Mouse (Mus musculus): ENCODE data around the gene BC030499. TPM values are rescaled to one million over a fixed set of nuclear protein-coding genes. Genes with fewer than 3 reads are reported as not detected.

Gene BC030499
- polyA plus RNA-seq (2015; fragmentation: Nextera tagmentation; extraction: Ambion mirVana) = 0.19 and 0.25 TPM in 2 replicates

DNA sequence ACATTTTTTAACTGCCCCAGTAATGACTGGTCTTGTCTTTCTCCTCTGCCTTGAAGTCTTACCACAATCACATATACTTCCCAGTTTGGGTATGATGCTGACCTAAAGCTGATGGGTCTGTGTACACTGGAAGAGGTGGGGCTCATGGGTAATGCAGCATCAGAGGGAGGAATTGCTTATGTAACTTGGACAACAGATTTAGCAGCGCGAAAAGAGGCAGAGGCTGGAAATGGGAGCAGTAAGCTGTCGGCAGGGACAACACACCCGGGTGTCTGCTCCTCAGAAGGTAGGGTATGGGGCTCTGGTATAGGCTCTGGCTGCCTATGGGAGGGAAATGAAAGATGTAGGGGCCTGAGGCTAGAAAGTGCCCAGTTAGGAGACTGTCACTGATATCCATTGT, at the start of gene BC030499:
Gene BC030499, plus strand, starts transcription at position 188 of the 400 bp plus-strand sequence.
- no peak within 1 kb of the TSS for H3K9ac ChIP-seq
- no peaks in the 10 kb centered on the region for H3K9me3 ChIP-seq
- H3K4me3 ChIP-seq = no peak within 1 kb of the TSS
- WGBS = 91% methylated on average over 4 of the region's 4 CpGs
- no peak for ATAC-seq (ENCODE audit: low read depth)
- H3K36me3 ChIP-seq = peaks cover 80% of the 10 kb centered on the region
- no peaks in the 10 kb centered on the region for H3K4me1 ChIP-seq (replicated peaks)
- no peak within 1 kb of the TSS for H3K4me2 ChIP-seq
- no peaks in the 10 kb centered on the region for H3K27me3 ChIP-seq
- no peak within 1 kb of the TSS for H3K27ac ChIP-seq (replicated peaks)

DNA sequence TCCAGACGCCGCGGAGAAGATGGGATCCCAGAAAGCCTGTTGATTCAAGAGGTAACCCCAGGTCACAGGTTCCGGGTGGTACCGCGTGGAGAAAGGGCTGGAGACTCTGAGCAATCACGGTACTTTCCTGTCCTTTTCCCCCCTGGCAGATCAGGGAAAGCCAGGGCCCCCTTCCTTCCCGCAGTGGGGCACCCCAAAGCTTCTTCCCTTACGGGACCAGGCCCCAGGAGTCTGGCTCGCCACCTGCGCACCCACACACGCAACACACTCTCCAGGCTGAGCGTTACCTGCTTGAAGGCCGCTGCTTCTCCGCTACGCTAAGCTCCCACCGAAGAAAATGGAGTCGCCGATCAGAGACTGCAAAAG, 45.4 kb upstream of the BC030499 start:
- no peak for ATAC-seq (ENCODE audit: low read depth)
- H3K4me1 ChIP-seq (replicated peaks) = peaks cover 70% of the 10 kb centered on the region

DNA sequence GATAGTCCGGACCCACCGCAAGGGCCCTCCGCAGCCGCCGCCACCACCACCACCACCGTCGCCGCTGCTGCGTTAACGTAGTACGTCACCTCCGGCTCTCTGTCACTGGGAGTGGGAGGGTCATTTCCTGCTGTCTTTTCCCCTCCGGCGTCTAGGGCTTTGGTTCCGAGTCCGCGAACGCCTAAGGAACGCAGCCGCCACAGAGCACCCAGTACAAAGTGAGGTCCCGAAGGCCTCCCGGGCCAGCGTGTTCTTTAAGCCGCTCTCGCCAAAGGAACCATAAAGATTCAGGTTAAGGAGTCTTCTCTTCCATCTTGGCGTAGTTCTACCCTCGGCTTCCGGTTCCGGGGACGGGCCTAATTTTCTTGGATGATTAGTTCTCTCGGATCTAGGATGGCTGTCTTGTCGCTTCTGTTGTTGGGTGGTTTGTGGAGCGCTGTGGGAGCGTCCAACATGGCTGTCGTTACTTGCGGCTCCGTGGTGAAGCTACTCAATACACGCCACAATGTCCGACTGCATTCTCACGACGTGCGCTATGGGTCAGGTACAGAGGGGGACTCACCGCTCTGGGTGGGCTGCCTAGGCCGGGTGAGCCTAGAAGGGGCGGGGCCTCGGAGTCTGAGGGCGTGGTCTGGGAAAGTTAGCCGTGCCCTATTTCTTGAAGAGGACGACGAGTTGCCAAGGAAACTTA, 44.9 kb upstream of the BC030499 start, which contains the start of the genes Sdf2 and Supt6:
Gene Sdf2, plus strand, starts transcription at position 120 of the 691 bp plus-strand sequence.
Gene Supt6, minus strand, starts transcription at position 361 of the 691 bp plus-strand sequence.
- 0% methylated on average over 50 of the region's 50 CpGs for WGBS
- Histone ChIP-seq H3K9ac (peak within 1 kb of the TSS; percentile 95), H3K9me3 (no peaks in the 10 kb centered on the region), H3K27ac (replicated peaks) (peak within 1 kb of the TSS; percentile 95), H3K4me2 (peak within 1 kb of the TSS; percentile 91), H3K4me3 (peak within 1 kb of the TSS; percentile 97), H3K4me1 (replicated peaks) (peaks cover 65% of the 10 kb centered on the region), H3K36me3 (peaks cover 9% of the 10 kb centered on the region), H3K27me3 (no peaks in the 10 kb centered on the region)
- peak; percentile 95 for ATAC-seq (ENCODE audit: low read depth)

More for the DNA sequence above, 45.4 kb upstream of the BC030499 start:
- peak overlapping the region; percentile 97 for H3K4me3 ChIP-seq
- H3K9ac ChIP-seq = peak overlapping the region; percentile 95
- H3K27me3 ChIP-seq = no peaks in the 10 kb centered on the region
- H3K36me3 ChIP-seq = peaks cover 10% of the 10 kb centered on the region
- WGBS = under 1% methylated on average over 19 of the region's 19 CpGs
- peak overlapping the region; percentile 95 for H3K27ac ChIP-seq (replicated peaks)
- no peaks in the 10 kb centered on the region for H3K9me3 ChIP-seq
- peak overlapping the region; percentile 91 for H3K4me2 ChIP-seq

DNA sequence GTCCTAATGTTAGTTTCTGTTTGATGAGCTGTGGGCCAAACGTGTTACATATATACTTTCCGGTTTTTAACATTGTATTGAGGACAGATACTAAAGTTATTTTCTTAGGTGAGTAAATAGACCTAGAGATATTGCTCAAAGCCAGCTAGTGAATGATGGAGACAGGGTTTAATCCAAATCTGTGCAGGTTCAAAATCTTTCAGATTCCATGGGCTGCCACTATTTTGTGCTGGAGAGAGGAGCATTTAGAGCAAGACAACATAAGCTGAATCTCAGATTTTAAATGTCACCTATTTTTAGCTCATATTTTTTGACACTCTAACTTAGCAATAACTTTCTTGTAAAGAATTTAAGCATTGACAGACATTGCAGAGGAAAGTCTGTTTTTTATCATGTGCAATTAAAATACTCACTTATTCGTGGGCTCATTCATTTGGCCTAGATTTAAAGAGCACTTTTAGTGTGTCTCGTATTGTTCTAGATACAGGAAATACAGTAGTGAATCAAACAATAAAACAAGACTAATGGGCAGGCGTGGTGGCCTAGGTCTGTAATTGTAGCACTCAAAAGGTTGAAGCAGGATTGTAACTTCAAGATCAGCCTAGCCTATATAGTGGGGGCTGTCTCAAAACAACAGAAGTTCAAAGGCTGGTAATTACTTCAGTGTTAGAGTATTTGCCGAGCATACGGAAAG, 44.2 kb upstream of the BC030499 start:
- WGBS = 52% methylated on average over 7 of the region's 7 CpGs
- Histone ChIP-seq H3K4me1 (replicated peaks) (peaks cover 65% of the 10 kb centered on the region), H3K4me3 (peak overlapping the region; percentile 97), H3K9me3 (no peaks in the 10 kb centered on the region), H3K36me3 (peaks cover 13% of the 10 kb centered on the region), H3K9ac (peak overlapping the region; percentile 95), H3K4me2 (peak overlapping the region; percentile 91), H3K27ac (replicated peaks) (peak overlapping the region; percentile 95; the same call in 1 of the 2 replicates), H3K27me3 (no peaks in the 10 kb centered on the region)
- ATAC-seq (ENCODE audit: low read depth) = no peak

DNA sequence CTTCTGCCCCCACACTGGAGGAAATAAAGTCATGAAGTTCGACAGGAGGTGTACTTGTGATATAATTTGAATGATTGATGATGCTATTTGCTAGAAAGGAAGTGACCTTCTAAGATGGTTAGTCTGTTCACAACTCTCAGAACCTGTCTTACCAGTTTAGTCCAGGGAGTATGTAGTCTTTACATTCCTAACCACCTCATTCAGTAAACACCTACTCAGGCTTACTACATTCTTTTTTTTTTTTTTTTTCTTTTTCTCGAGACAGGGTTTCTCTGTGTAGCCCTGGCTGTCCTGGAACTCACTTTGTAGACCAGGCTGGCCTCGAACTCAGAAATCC, 43.7 kb upstream of the BC030499 start:
- Histone ChIP-seq H3K27me3 (no peaks in the 10 kb centered on the region), H3K9ac (0 out of 2 replicates have a peak overlapping the region, but pooled peaks have one; percentile 6), H3K4me1 (replicated peaks) (peaks cover 62% of the 10 kb centered on the region), H3K4me3 (peak overlapping the region; percentile 97; the same call in 1 of the 2 replicates), H3K36me3 (peaks cover 19% of the 10 kb centered on the region), H3K27ac (replicated peaks) (no peak overlapping the region), H3K4me2 (peak overlapping the region; percentile 91), H3K9me3 (no peaks in the 10 kb centered on the region)
- ATAC-seq (ENCODE audit: low read depth) = no peak
- 78% methylated on average over 3 of the region's 3 CpGs for WGBS

DNA sequence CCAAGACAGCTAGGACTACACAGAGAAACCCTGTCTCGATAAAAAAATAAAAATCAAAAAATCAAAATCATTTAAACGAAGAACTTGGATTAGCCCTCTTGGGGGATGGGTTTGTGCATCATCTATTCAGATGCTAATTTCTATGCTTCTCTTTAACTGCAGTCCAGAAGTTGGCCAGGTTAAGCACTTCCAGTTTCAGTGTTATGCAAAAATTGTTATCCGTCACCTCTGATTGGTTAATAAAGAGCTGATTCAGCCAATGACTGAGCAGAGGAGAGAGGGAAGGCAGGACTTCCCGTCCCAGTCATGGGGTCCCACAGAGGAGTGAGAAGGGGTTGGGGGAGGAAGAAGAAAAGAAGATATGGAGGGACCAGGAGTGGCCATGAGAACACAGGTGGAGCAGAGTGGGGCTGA, 42.9 kb upstream of the BC030499 start:
- Histone ChIP-seq H3K4me3 (no peak overlapping the region), H3K9ac (no peak overlapping the region), H3K4me2 (peak overlapping the region; percentile 27), H3K4me1 (replicated peaks) (peaks cover 55% of the 10 kb centered on the region), H3K27me3 (no peaks in the 10 kb centered on the region), H3K27ac (replicated peaks) (no peak overlapping the region), H3K36me3 (peaks cover 25% of the 10 kb centered on the region), H3K9me3 (no peaks in the 10 kb centered on the region)
- 53% methylated on average over 4 of the region's 4 CpGs for WGBS
- ATAC-seq (ENCODE audit: low read depth) = no peak

DNA sequence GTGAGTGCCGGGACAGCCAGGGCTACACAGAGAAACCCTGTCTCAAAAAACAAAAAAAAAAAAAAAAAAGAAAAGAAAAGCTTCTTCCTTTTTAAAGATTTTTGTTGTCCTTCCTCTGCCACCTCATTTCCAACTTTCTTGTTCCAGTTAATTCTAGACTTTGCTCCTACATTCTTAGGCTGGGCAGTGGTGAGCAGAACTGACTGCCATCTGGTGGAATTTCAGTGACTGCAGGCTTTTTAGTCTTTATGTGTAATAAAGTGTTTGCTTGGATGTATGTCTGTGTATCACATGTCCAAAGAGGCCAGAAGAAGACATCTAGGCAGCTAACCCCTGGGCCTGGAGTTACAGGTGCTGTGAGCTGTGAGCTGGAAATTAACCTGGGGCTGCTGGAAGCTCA, 34.0 kb upstream of the BC030499 start:
- Histone ChIP-seq H3K27me3 (peaks cover 18% of the 10 kb centered on the region), H3K36me3 (peaks cover 35% of the 10 kb centered on the region), H3K9me3 (no peaks in the 10 kb centered on the region), H3K4me3 (no peak overlapping the region), H3K27ac (replicated peaks) (no peak overlapping the region), H3K4me1 (replicated peaks) (no peaks in the 10 kb centered on the region), H3K4me2 (no peak overlapping the region), H3K9ac (no peak overlapping the region)
- 100% methylated on average over 1 of the region's 1 CpGs for WGBS
- ATAC-seq (ENCODE audit: low read depth) = no peak

DNA sequence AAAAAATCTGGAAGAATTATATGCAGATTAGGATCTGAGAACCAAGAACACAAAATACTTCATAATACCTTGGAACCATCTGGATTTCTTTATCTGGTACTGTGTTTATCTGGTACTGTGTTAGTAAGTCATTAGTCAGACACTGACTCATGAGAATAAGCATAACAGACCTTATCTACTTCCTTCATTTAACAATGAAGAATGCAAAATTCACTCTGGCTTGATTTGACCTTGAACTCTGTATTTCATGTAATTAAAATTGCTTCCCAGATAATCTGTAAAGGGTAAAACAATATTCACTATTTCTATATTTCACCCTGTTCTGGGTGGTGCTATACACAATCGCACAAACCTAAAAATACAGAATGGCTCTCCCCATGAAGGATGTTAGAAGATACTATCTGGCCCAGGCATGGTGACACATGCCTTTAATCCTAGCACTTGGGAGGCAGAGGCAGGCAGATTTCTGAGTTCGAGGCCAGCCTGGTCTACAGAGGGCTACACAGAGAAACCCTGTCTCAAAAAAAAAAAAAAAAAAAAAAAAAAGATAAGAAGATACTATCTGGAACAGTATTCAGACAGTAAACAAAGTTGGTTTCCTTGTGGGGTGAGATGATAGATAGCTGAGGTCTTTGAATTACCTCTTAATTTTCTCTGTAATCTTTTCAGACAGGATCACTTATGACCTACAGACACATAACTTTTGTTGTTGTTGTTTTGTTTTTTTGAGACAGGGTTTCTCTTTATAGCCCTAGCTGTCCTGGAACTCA, 30.0 kb upstream of the BC030499 start:
- no peak for ATAC-seq (ENCODE audit: low read depth)

DNA sequence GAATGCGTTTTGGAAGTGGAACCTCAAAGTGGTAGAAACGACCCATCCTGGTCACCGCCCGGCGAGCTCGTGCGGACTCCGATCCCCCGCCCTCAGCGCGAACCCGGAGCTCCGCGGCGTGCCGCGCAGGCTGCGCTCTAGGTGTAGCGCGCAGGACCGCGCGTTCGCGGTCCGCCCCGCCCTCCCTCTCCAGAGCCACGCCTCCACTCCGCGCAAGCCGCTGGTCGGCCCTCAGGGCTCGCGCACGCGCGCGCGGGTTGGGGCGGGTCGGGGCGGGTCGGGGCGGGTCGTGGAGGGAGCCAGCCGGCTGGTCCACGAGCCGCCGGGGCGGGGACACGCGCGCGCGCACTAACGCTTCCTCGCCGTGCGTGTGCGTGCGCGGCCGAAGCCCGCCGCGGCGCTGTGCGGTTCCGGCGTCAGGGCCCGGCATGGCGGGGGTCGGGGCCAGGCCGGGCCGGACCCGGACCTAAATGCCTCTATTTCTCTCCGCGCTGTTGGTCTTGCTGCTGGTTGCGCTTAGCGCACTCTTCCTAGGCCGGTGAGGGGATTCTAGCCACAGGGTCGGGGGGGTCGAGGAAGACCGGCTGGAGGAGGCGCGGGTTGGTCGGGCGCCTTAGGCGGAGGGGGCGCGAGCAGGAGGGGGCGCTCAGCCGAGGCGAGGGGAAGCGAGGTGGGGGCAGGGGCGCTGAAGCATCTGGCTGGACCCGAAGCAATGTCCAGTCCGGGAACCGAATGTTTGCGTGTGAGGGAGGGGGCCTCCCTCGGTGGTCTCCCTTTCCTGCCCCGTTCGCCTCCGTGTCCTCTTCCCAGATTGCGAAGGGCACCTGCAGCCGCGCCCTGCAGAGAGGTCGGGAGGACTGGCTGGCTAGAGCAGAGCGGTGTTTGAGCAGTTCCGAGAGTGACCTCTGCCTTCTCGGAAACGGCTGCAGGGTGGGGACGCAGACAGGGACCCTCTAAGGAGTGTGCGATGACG, 29.0 kb upstream of the BC030499 start, which contains the start of gene 2610507B11Rik:
Gene 2610507B11Rik, plus strand, starts transcription at position 373 of the 973 bp plus-strand sequence.
- H3K4me1 ChIP-seq (replicated peaks) = peaks cover 18% of the 10 kb centered on the region
- peak; percentile 97 for ATAC-seq (ENCODE audit: low read depth)
- peak within 1 kb of the TSS; percentile 88 for H3K4me3 ChIP-seq
- no peaks in the 10 kb centered on the region for H3K9me3 ChIP-seq
- peak within 1 kb of the TSS; percentile 89 for H3K27ac ChIP-seq (replicated peaks)
- H3K9ac ChIP-seq = peak within 1 kb of the TSS; percentile 89
- H3K36me3 ChIP-seq = peaks cover 36% of the 10 kb centered on the region
- H3K4me2 ChIP-seq = peak within 1 kb of the TSS; percentile 78
- WGBS = under 1% methylated on average over 103 of the region's 115 CpGs
- H3K27me3 ChIP-seq = peaks cover 18% of the 10 kb centered on the region

More for the DNA sequence above, 30.0 kb upstream of the BC030499 start:
- no peak overlapping the region for H3K27ac ChIP-seq (replicated peaks)
- H3K4me3 ChIP-seq = peak overlapping the region; percentile 88
- H3K9me3 ChIP-seq = no peaks in the 10 kb centered on the region
- peaks cover 18% of the 10 kb centered on the region for H3K27me3 ChIP-seq
- H3K9ac ChIP-seq = no peak overlapping the region
- peaks cover 18% of the 10 kb centered on the region for H3K4me1 ChIP-seq (replicated peaks)
- 93% methylated on average over 2 of the region's 2 CpGs for WGBS
- peaks cover 33% of the 10 kb centered on the region for H3K36me3 ChIP-seq
- H3K4me2 ChIP-seq = peak overlapping the region; percentile 78

DNA sequence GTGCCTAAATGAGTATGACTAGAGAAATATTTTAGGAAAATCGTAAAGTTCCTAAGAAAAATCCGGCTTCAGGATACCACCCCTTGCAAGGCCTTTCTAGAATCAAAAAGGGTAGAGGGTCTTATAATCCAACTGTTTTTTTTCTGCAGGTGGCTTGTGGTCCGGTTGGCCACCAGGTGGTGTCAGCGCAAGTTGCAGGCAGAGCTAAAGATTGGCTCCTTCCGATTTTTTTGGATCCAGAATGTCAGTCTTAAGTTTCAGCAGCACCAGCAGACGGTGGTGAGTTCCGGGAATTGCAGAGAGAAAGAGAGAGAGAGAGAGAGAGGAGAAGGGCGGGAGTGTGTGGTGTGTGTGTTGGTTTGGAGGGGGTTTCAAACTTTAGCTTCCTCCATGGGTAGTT, 28.1 kb upstream of the BC030499 start:
- no peak for ATAC-seq (ENCODE audit: low read depth)
- Histone ChIP-seq H3K4me3 (peak overlapping the region; percentile 88), H3K36me3 (peaks cover 45% of the 10 kb centered on the region), H3K27ac (replicated peaks) (no peak overlapping the region), H3K9ac (peak overlapping the region; percentile 89), H3K27me3 (peaks cover 18% of the 10 kb centered on the region), H3K4me1 (replicated peaks) (peaks cover 18% of the 10 kb centered on the region), H3K4me2 (peak overlapping the region; percentile 78), H3K9me3 (no peaks in the 10 kb centered on the region)
- WGBS = 4% methylated on average over 8 of the region's 8 CpGs

DNA sequence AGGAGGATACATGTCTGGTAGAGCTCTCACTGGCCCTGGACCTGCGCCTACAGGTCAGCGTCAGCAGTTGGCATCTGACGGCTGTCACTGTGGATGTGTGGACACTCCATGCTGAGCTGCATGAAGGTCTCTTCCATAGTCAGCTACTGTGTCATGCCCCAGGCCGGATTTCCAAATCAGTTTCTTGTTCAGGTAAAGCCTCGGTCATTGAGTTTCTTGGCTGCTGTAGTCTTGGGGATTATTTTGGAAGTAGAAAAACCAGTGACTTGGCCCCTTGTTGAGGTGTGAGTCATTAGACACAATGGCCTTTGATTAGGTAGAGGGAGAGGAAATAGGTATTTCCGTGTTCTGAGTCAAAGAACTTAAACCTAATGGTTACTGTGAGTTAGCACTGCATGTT, 25.1 kb upstream of the BC030499 start:
- H3K9me3 ChIP-seq = no peaks in the 10 kb centered on the region
- H3K9ac ChIP-seq = no peak overlapping the region
- WGBS = 91% methylated on average over 6 of the region's 6 CpGs
- H3K4me1 ChIP-seq (replicated peaks) = peaks cover 18% of the 10 kb centered on the region
- peaks cover 73% of the 10 kb centered on the region for H3K36me3 ChIP-seq
- peaks cover 2% of the 10 kb centered on the region; the same call in 1 of the 2 replicates for H3K27me3 ChIP-seq
- no peak for ATAC-seq (ENCODE audit: low read depth)
- no peak overlapping the region for H3K4me2 ChIP-seq
- no peak overlapping the region for H3K4me3 ChIP-seq
- H3K27ac ChIP-seq (replicated peaks) = no peak overlapping the region
